In the genomic region with DNA sequence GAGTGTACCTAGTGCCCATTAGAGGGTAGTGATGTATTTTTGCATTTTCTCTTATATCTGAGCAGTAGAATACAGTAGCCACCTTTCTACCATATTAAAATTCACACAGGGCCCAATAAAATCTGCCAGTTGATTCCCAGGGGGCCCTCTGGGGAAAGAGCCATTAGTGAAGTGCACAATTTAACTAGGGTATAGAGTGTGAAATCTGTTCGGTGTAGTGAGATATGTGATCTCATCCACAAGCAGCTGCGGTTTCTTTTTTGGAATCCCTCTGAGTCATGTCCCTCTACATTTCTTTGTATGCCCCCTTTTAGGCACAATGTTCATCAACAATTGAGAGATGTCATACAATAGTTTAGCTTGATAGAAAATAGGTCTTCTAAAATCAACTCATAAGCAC, we compare ENCODE assay signal across 22 mouse cellular contexts.
DNase-seq lines count a peak whose midpoint lies in the region; ATAC-seq and TF ChIP-seq lines count a peak whose summit lies in the region.
"Had no signal": no experiment of that assay in that cellular context is flagged by ENCODE, and none has a peak within 500 bp of the region (broad histone marks: within the 10 kb centered on the region; RNA-seq: fewer than 3 reads in every experiment).

No protein-coding gene starts in this region.

- no peak overlapping the region for H3K4me2 ChIP-seq in CH12.LX (ENCODE audit: insufficient read depth, low read depth, poor library complexity, severe bottlenecking)
- no peak overlapping the region for H3K4me2 ChIP-seq in kidney, embryonic 15.5 days
- H3K4me2 ChIP-seq: embryonic facial prominence, embryonic 15.5 days; forebrain, embryonic 15.5 days; heart, embryonic 11.5 days; hindbrain, embryonic 12.5 days; hindbrain, embryonic 15.5 days had no signal

- peak; percentile 64; the same call in 1 of the 2 replicates for ATAC-seq in frontal cortex, adult (ENCODE audit: low TSS enrichment)
- no peak for ATAC-seq in kidney, embryonic 15.5 days (replicated peaks; ENCODE audit: low FRiP score)
- ATAC-seq: activated CD4-positive, CD25-positive, alpha-beta regulatory T cell, adult 4 months; forebrain, embryonic 15.5 days; intestine, postnatal 0 days had no signal

- H3K79me2 ChIP-seq in CH12.LX (replicated peaks; ENCODE audit: control insufficient read depth, extremely low read depth, insufficient read depth, poor library complexity, severe bottlenecking) = no peaks in the 10 kb centered on the region

- 81% methylated on average over 2 of the region's 2 CpGs for WGBS in kidney, embryonic 15.5 days

- no peak for DNase-seq in frontal cortex, postnatal 25 days (ENCODE audit: low spot score in 2 of 2)
- DNase-seq in CH12.LX (ENCODE audit: extremely low read depth) = peak; percentile 9
- DNase-seq in brain, adult 2 months (ENCODE audit: low read depth, low spot score) = peak; percentile 23
- no peak for DNase-seq in layer of hippocampus, adult 9-11 months
- DNase-seq: adrenal gland, postnatal 25 days; cerebellum, adult 18-20 months; cerebellum, postnatal 10 days; cerebellum, postnatal 36 days; embryo, embryonic 11 days; gastrocnemius, adult 2 months; gastrocnemius, postnatal 14 days; heart, adult 11 months; kidney, adult 2 months had no signal

- H3K4me1 ChIP-seq in CH12.LX (ENCODE audit: control insufficient read depth in 1 of 2, insufficient read depth in 2 of 2) = peaks cover 0 to 4% of the 10 kb centered on the region in 2 experiments; a peak in 1 of 4 replicates
- H3K4me1 ChIP-seq in kidney, embryonic 15.5 days = no peaks in the 10 kb centered on the region
- H3K4me1 ChIP-seq: embryonic facial prominence, embryonic 15.5 days; hindbrain, embryonic 12.5 days; hindbrain, embryonic 15.5 days had no signal

- no peak overlapping the region for H3K27ac ChIP-seq in CH12.LX (ENCODE audit: insufficient read depth, low read depth)
- H3K27ac ChIP-seq in kidney, embryonic 15.5 days = no peak overlapping the region
- H3K27ac ChIP-seq: embryonic facial prominence, embryonic 15.5 days; forebrain, embryonic 15.5 days; gastrocnemius, adult 2 months; hindbrain, embryonic 12.5 days; hindbrain, embryonic 15.5 days had no signal

- no peak for TF ChIP-seq POLR2A in CH12.LX (IDR thresholded peaks at IDR 0.05; ENCODE audit: low read depth, low read length)

- no peak overlapping the region for H3K9ac ChIP-seq in CH12.LX (ENCODE audit: insufficient read depth, low read depth)
- no peak overlapping the region for H3K9ac ChIP-seq in kidney, embryonic 15.5 days
- H3K9ac ChIP-seq: embryonic facial prominence, embryonic 15.5 days; forebrain, embryonic 15.5 days; hindbrain, embryonic 12.5 days; hindbrain, embryonic 15.5 days had no signal

- no peak for TF ChIP-seq RAD21 in CH12.LX (IDR thresholded peaks at IDR 0.05; ENCODE audit: low read depth, low read length)

- in situ Hi-C loops in CH12.LX (cut with MboI; ENCODE audit: low pct_ligation_motif_present, low pct_unique_long_range_greater_than_20kb, low sequenced_read_pairs) = no loop called here

- dilution Hi-C loops in CH12.LX (cut with MboI; ENCODE audit: extremely low pct_ligation_motif_present, extremely low pct_unique_long_range_greater_than_20kb, low sequenced_read_pairs) = no loop called here

- H3K36me3 ChIP-seq in CH12.LX (replicated peaks in 1 of 2; ENCODE audit: control insufficient read depth in 1 of 2, insufficient read depth in 1 of 2, low read length in 1 of 2) = no peaks in the 10 kb centered on the region
- no peaks in the 10 kb centered on the region for H3K36me3 ChIP-seq in kidney, embryonic 15.5 days
- H3K36me3 ChIP-seq: embryonic facial prominence, embryonic 15.5 days; forebrain, embryonic 15.5 days; hindbrain, embryonic 12.5 days; hindbrain, embryonic 15.5 days had no signal

- no peak for TF ChIP-seq EP300 in CH12.LX (IDR thresholded peaks at IDR 0.05; ENCODE audit: low read length)

- H3K4me3 ChIP-seq in CH12.LX (replicated peaks in 1 of 3; ENCODE audit: low read depth in 2 of 3, low read length in 2 of 3, poor library complexity in 1 of 3) = no peak overlapping the region
- no peak overlapping the region for H3K4me3 ChIP-seq in kidney, embryonic 15.5 days (replicated peaks)
- H3K4me3 ChIP-seq: embryonic facial prominence, embryonic 15.5 days; forebrain, embryonic 15.5 days; gastrocnemius, adult 2 months; hindbrain, embryonic 12.5 days; hindbrain, embryonic 15.5 days had no signal

- no peak for TF ChIP-seq CTCF in CH12.LX (conservative IDR thresholded peaks at IDR 0.05 in 1 of 2, IDR thresholded peaks at IDR 0.05 in 1 of 2; ENCODE audit: low read depth in 2 of 2, low read length in 2 of 2)

- H3K9me3 ChIP-seq in CH12.LX (replicated peaks; ENCODE audit: low read length) = no peaks in the 10 kb centered on the region
- no peaks in the 10 kb centered on the region for H3K9me3 ChIP-seq in kidney, embryonic 15.5 days (replicated peaks)
- H3K9me3 ChIP-seq: embryonic facial prominence, embryonic 15.5 days; forebrain, embryonic 15.5 days; hindbrain, embryonic 12.5 days; hindbrain, embryonic 15.5 days had no signal

- H3K27me3 ChIP-seq in CH12.LX (replicated peaks) = no peaks in the 10 kb centered on the region
- H3K27me3 ChIP-seq in kidney, embryonic 15.5 days = no peaks in the 10 kb centered on the region
- H3K27me3 ChIP-seq: embryonic facial prominence, embryonic 15.5 days; forebrain, embryonic 15.5 days; hindbrain, embryonic 12.5 days; hindbrain, embryonic 15.5 days had no signal

TF ChIP-seq in CH12.LX, 34 proteins besides CTCF, POLR2A, EP300 and RAD21:
- TF ChIP-seq UBTF (IDR thresholded peaks at IDR 0.05; ENCODE audit: low read depth, low read length) (no peak), SMC3 (IDR thresholded peaks at IDR 0.05; ENCODE audit: low read depth, low read length) (no peak), JUN (IDR thresholded peaks at IDR 0.05; ENCODE audit: insufficient read depth, low read depth, low read length) (no peak), JUND (conservative IDR thresholded peaks at IDR 0.05; ENCODE audit: low read depth, low read length) (no peak), NRF1 (IDR thresholded peaks at IDR 0.05; ENCODE audit: low read depth, low read length) (no peak), MAX (IDR thresholded peaks at IDR 0.05; ENCODE audit: low read length) (no peak), HCFC1 (IDR thresholded peaks at IDR 0.05; ENCODE audit: low read depth, low read length) (no peak), USF2 (conservative IDR thresholded peaks at IDR 0.05; ENCODE audit: low read depth, low read length) (no peak), ZMIZ1 (IDR thresholded peaks at IDR 0.05; ENCODE audit: low read depth, low read length) (no peak), MEF2A (IDR thresholded peaks at IDR 0.05; ENCODE audit: borderline replicate concordance, low read depth, low read length) (no peak), ETS1 (conservative IDR thresholded peaks at IDR 0.05; ENCODE audit: low read depth, low read length) (no peak)

Comparison
In these comparisons a context has a peak if more than half of its experiments do, and no peak if none do; other contexts are left out.
1. DNase-seq: peak in CH12.LX (single experiment) and brain, adult 2 months (single experiment); none in frontal cortex, postnatal 25 days (0 of 2) and layer of hippocampus, adult 9-11 months (single experiment).